Mouse (Mus musculus): ENCODE measurements at regions not wholly inside any gene's neighbourhood (a gene's known extent, or its start where the extent isn't known, plus 50 kb on each side); places are given as distances from the start of the nearest gene placed in this dataset.

- ATAC-seq = no peak
- 93% methylated on average over 4 of the region's 4 CpGs for WGBS
- H3K4me3 ChIP-seq (replicated peaks; ENCODE audit: low read length) = no peak overlapping the region
Observed at GRCm38 (mm10) chr1:185096741-185097140, 97.4 kb upstream of the Mark1 start.

GRCm38 (mm10) chr1:185092757-185093156 lies 93.4 kb upstream of the Mark1 start:
- no peak for ATAC-seq
- no peaks in the 10 kb centered on the region for H3K9me3 ChIP-seq (ENCODE audit: control insufficient read depth, low read length)
- no peak overlapping the region for H3K4me2 ChIP-seq (ENCODE audit: low read length)
- no peaks in the 10 kb centered on the region for H3K27me3 ChIP-seq (replicated peaks; ENCODE audit: control insufficient read depth, insufficient read depth, low read length)
- H3K27ac ChIP-seq (ENCODE audit: low read length) = no peak overlapping the region
- H3K4me1 ChIP-seq (replicated peaks; ENCODE audit: control insufficient read depth, insufficient read depth, low read length) = no peaks in the 10 kb centered on the region; the same call in 1 of the 2 replicates
- H3K36me3 ChIP-seq (ENCODE audit: control insufficient read depth, insufficient read depth) = no peaks in the 10 kb centered on the region
- no peak overlapping the region for H3K4me3 ChIP-seq (replicated peaks; ENCODE audit: low read length)
- H3K9ac ChIP-seq (replicated peaks; ENCODE audit: low read depth, low read length) = no peak overlapping the region
- 93% methylated on average over 5 of the region's 5 CpGs for WGBS

More at GRCm38 (mm10) chr1:185096741-185097140, 97.4 kb upstream of the Mark1 start:
- Histone ChIP-seq H3K9me3 (ENCODE audit: control insufficient read depth, low read length) (no peaks in the 10 kb centered on the region), H3K27me3 (replicated peaks; ENCODE audit: control insufficient read depth, insufficient read depth, low read length) (no peaks in the 10 kb centered on the region), H3K4me1 (replicated peaks; ENCODE audit: control insufficient read depth, insufficient read depth, low read length) (peaks cover 14% of the 10 kb centered on the region), H3K4me2 (ENCODE audit: low read length) (no peak overlapping the region), H3K36me3 (ENCODE audit: control insufficient read depth, insufficient read depth) (no peaks in the 10 kb centered on the region), H3K27ac (ENCODE audit: low read length) (no peak overlapping the region), H3K9ac (replicated peaks; ENCODE audit: low read depth, low read length) (no peak overlapping the region)

- 63% methylated on average over 21 of the region's 21 CpGs for WGBS
- ATAC-seq = no peak
- no peaks in the 10 kb centered on the region; the same call in 1 of the 2 replicates for H3K4me1 ChIP-seq (replicated peaks; ENCODE audit: control insufficient read depth, insufficient read depth, low read length)
Observed at GRCm38 (mm10) chr1:185091816-185092558, 92.6 kb upstream of the Mark1 start.

GRCm38 (mm10) chr1:185089196-185089595 lies 89.8 kb upstream of the Mark1 start:
- H3K4me1 ChIP-seq (replicated peaks; ENCODE audit: control insufficient read depth, insufficient read depth, low read length) = no peaks in the 10 kb centered on the region; the same call in 1 of the 2 replicates
- H3K4me3 ChIP-seq (replicated peaks; ENCODE audit: low read length) = no peak overlapping the region
- ATAC-seq = no peak
- H3K27me3 ChIP-seq (replicated peaks; ENCODE audit: control insufficient read depth, insufficient read depth, low read length) = no peaks in the 10 kb centered on the region
- no peak overlapping the region for H3K9ac ChIP-seq (replicated peaks; ENCODE audit: low read depth, low read length)
- no peak overlapping the region for H3K4me2 ChIP-seq (ENCODE audit: low read length)
- no peak overlapping the region for H3K27ac ChIP-seq (ENCODE audit: low read length)
- H3K36me3 ChIP-seq (ENCODE audit: control insufficient read depth, insufficient read depth) = no peaks in the 10 kb centered on the region
- no peaks in the 10 kb centered on the region for H3K9me3 ChIP-seq (ENCODE audit: control insufficient read depth, low read length)
- 87% methylated on average over 2 of the region's 2 CpGs for WGBS

More at GRCm38 (mm10) chr1:185091816-185092558, 92.6 kb upstream of the Mark1 start:
- Histone ChIP-seq H3K4me3 (replicated peaks; ENCODE audit: low read length) (no peak overlapping the region), H3K27me3 (replicated peaks; ENCODE audit: control insufficient read depth, insufficient read depth, low read length) (no peaks in the 10 kb centered on the region), H3K27ac (ENCODE audit: low read length) (no peak overlapping the region), H3K9ac (replicated peaks; ENCODE audit: low read depth, low read length) (no peak overlapping the region), H3K36me3 (ENCODE audit: control insufficient read depth, insufficient read depth) (no peaks in the 10 kb centered on the region), H3K4me2 (ENCODE audit: low read length) (no peak overlapping the region), H3K9me3 (ENCODE audit: control insufficient read depth, low read length) (no peaks in the 10 kb centered on the region)

- Histone ChIP-seq H3K9me3 (ENCODE audit: control insufficient read depth, low read length) (no peaks in the 10 kb centered on the region), H3K27me3 (replicated peaks; ENCODE audit: control insufficient read depth, insufficient read depth, low read length) (no peaks in the 10 kb centered on the region), H3K4me1 (replicated peaks; ENCODE audit: control insufficient read depth, insufficient read depth, low read length) (no peaks in the 10 kb centered on the region; the same call in 1 of the 2 replicates), H3K36me3 (ENCODE audit: control insufficient read depth, insufficient read depth) (no peaks in the 10 kb centered on the region), H3K4me2 (ENCODE audit: low read length) (no peak overlapping the region), H3K4me3 (replicated peaks; ENCODE audit: low read length) (no peak overlapping the region), H3K9ac (replicated peaks; ENCODE audit: low read depth, low read length) (no peak overlapping the region), H3K27ac (ENCODE audit: low read length) (no peak overlapping the region)
- WGBS = 83% methylated on average over 5 of the region's 5 CpGs
- ATAC-seq = no peak
Observed at GRCm38 (mm10) chr1:185083191-185083590, 83.8 kb upstream of the Mark1 start.

- H3K4me1 ChIP-seq (replicated peaks; ENCODE audit: control insufficient read depth, insufficient read depth, low read length) = no peaks in the 10 kb centered on the region; the same call in 1 of the 2 replicates
- WGBS = 29% methylated on average over 3 of the region's 3 CpGs
- H3K9me3 ChIP-seq (ENCODE audit: control insufficient read depth, low read length) = no peaks in the 10 kb centered on the region
- no peak overlapping the region for H3K27ac ChIP-seq (ENCODE audit: low read length)
- H3K27me3 ChIP-seq (replicated peaks; ENCODE audit: control insufficient read depth, insufficient read depth, low read length) = no peaks in the 10 kb centered on the region
- ATAC-seq = no peak
- H3K36me3 ChIP-seq (ENCODE audit: control insufficient read depth, insufficient read depth) = no peaks in the 10 kb centered on the region
- no peak overlapping the region for H3K4me3 ChIP-seq (replicated peaks; ENCODE audit: low read length)
- no peak overlapping the region for H3K4me2 ChIP-seq (ENCODE audit: low read length)
- no peak overlapping the region for H3K9ac ChIP-seq (replicated peaks; ENCODE audit: low read depth, low read length)
Observed at GRCm38 (mm10) chr1:185080118-185080517, 80.7 kb upstream of the Mark1 start.

GRCm38 (mm10) chr1:185079331-185079880 lies 80.0 kb upstream of the Mark1 start:
- Histone ChIP-seq H3K4me1 (replicated peaks; ENCODE audit: control insufficient read depth, insufficient read depth, low read length) (no peaks in the 10 kb centered on the region; the same call in 1 of the 2 replicates), H3K4me3 (replicated peaks; ENCODE audit: low read length) (no peak overlapping the region), H3K4me2 (ENCODE audit: low read length) (no peak overlapping the region), H3K36me3 (ENCODE audit: control insufficient read depth, insufficient read depth) (no peaks in the 10 kb centered on the region), H3K9ac (replicated peaks; ENCODE audit: low read depth, low read length) (no peak overlapping the region), H3K9me3 (ENCODE audit: control insufficient read depth, low read length) (no peaks in the 10 kb centered on the region), H3K27me3 (replicated peaks; ENCODE audit: control insufficient read depth, insufficient read depth, low read length) (no peaks in the 10 kb centered on the region), H3K27ac (ENCODE audit: low read length) (no peak overlapping the region)
- WGBS = 24% methylated on average over 5 of the region's 5 CpGs
- no peak for ATAC-seq

GRCm38 (mm10) chr1:185074001-185074400 lies 74.6 kb upstream of the Mark1 start:
- Histone ChIP-seq H3K4me1 (replicated peaks; ENCODE audit: control insufficient read depth, insufficient read depth, low read length) (peaks cover 5% of the 10 kb centered on the region), H3K4me3 (replicated peaks; ENCODE audit: low read length) (no peak overlapping the region), H3K4me2 (ENCODE audit: low read length) (no peak overlapping the region), H3K36me3 (ENCODE audit: control insufficient read depth, insufficient read depth) (no peaks in the 10 kb centered on the region), H3K27ac (ENCODE audit: low read length) (no peak overlapping the region), H3K9me3 (ENCODE audit: control insufficient read depth, low read length) (no peaks in the 10 kb centered on the region), H3K27me3 (replicated peaks; ENCODE audit: control insufficient read depth, insufficient read depth, low read length) (no peaks in the 10 kb centered on the region), H3K9ac (replicated peaks; ENCODE audit: low read depth, low read length) (no peak overlapping the region)
- WGBS = 86% methylated on average over 5 of the region's 5 CpGs
- ATAC-seq = no peak

GRCm38 (mm10) chr1:185072766-185073165 lies 73.4 kb upstream of the Mark1 start:
- Histone ChIP-seq H3K27me3 (replicated peaks; ENCODE audit: control insufficient read depth, insufficient read depth, low read length) (no peaks in the 10 kb centered on the region), H3K27ac (ENCODE audit: low read length) (no peak overlapping the region), H3K36me3 (ENCODE audit: control insufficient read depth, insufficient read depth) (no peaks in the 10 kb centered on the region), H3K9ac (replicated peaks; ENCODE audit: low read depth, low read length) (no peak overlapping the region), H3K4me3 (replicated peaks; ENCODE audit: low read length) (no peak overlapping the region), H3K4me2 (ENCODE audit: low read length) (no peak overlapping the region), H3K9me3 (ENCODE audit: control insufficient read depth, low read length) (no peaks in the 10 kb centered on the region), H3K4me1 (replicated peaks; ENCODE audit: control insufficient read depth, insufficient read depth, low read length) (peaks cover 5% of the 10 kb centered on the region)
- ATAC-seq = no peak
- 80% methylated on average over 6 of the region's 6 CpGs for WGBS

All from forebrain, embryonic 16.5 days (tissue).